Mouse (Mus musculus): Measurements from ENCODE around the gene Fam205a3. TPM values are rescaled to one million over a fixed set of nuclear protein-coding genes. Genes with fewer than 3 reads are reported as not detected.
"Not testable (repeated sequence)": the region's sequence is repeated elsewhere in the genome, so short reads cannot be mapped to it uniquely, and the experiment has no call there.

Fam205a3 gene
- total RNA-seq (2021) (not detected), polyA plus RNA-seq (2012; rRNA removed) (0.04 and 0.06 TPM in 2 replicates)
- long read RNA-seq: 0 reads

GRCm38 (mm10) chr4:42318034-42318433 lies at the start of gene Fam205a3:
Gene Fam205a3 (plus strand): TSS chr4:42318334.
- intact Hi-C loops (cut with DNase I); H3K27ac ChIP-seq; H3K4me1 ChIP-seq (ENCODE audit: control insufficient read depth, insufficient read depth, low read length); H3K9ac ChIP-seq (ENCODE audit: low read depth, low read length); H3K4me3 ChIP-seq; H3K79me2 ChIP-seq (replicated peaks; ENCODE audit: control insufficient read depth, insufficient read depth, low read length); DNase-seq; H3K36me3 ChIP-seq (ENCODE audit: control insufficient read depth, insufficient read depth, low read length); H3K27me3 ChIP-seq (ENCODE audit: control insufficient read depth, insufficient read depth, low read length): not testable (repeated sequence)
- WGBS: no CpG with 5 or more reads among the region's 1 CpGs

GRCm38 (mm10) chr4:42293967-42294366 lies 24.2 kb upstream of the Fam205a3 start, which contains the start of gene Gm21953:
Gene Gm21953 (plus strand): TSS chr4:42294267.
- H3K79me2 ChIP-seq (replicated peaks; ENCODE audit: control insufficient read depth, insufficient read depth, low read length); DNase-seq; H3K4me3 ChIP-seq; H3K27me3 ChIP-seq (ENCODE audit: control insufficient read depth, insufficient read depth, low read length); H3K27ac ChIP-seq; H3K4me1 ChIP-seq (ENCODE audit: control insufficient read depth, insufficient read depth, low read length); H3K36me3 ChIP-seq (ENCODE audit: control insufficient read depth, insufficient read depth, low read length); H3K9ac ChIP-seq (ENCODE audit: low read depth, low read length); intact Hi-C loops (cut with DNase I): not testable (repeated sequence)
- WGBS: no CpG with 5 or more reads among the region's 18 CpGs

Other genes starting within 250 kb of the Fam205a3 start
- gene Gm3893, start 227.1 kb upstream of the Fam205a3 start, total RNA-seq (2021): not detected
- gene Gm3893, start 227.1 kb upstream of the Fam205a3 start, polyA plus RNA-seq (2012; rRNA removed): not detected in 2 replicates
- gene Gm13304, start 203.5 kb upstream of the Fam205a3 start, total RNA-seq (2021): 10 to 100 TPM; 31.3 to 32.6 TPM
- not detected in 2 replicates for gene Gm13304, start 203.5 kb upstream of the Fam205a3 start, polyA plus RNA-seq (2012; rRNA removed)
- under 1 TPM in 1 of 2 experiments, not detected in 1; 0.86 TPM for gene Gm13306, start 164.9 kb upstream of the Fam205a3 start, total RNA-seq (2021)
- not detected in 2 replicates for gene Gm13306, start 164.9 kb upstream of the Fam205a3 start, polyA plus RNA-seq (2012; rRNA removed)
- gene Gm13305, start 149.7 kb upstream of the Fam205a3 start, total RNA-seq (2021): under 1 TPM; 0.70 to 0.97 TPM
- 0.55 and 1.1 TPM in 2 replicates for gene Gm13305, start 149.7 kb upstream of the Fam205a3 start, polyA plus RNA-seq (2012; rRNA removed)
- under 1 TPM; 0.23 to 0.26 TPM for gene Gm10600, start 77.7 kb upstream of the Fam205a3 start, total RNA-seq (2021)
- not detected in 2 replicates for gene Gm10600, start 77.7 kb upstream of the Fam205a3 start, polyA plus RNA-seq (2012; rRNA removed)
- not detected for gene Ccl21b, start 62.6 kb upstream of the Fam205a3 start, total RNA-seq (2021)
- 1.5 TPM in 1 of 2 replicates, not detected in the other for gene Ccl21b, start 62.6 kb upstream of the Fam205a3 start, polyA plus RNA-seq (2012; rRNA removed)
- gene Gm21953, start 24.1 kb upstream of the Fam205a3 start, total RNA-seq (2021): not detected
- gene Gm21953, start 24.1 kb upstream of the Fam205a3 start, polyA plus RNA-seq (2012; rRNA removed): not detected in 2 replicates
- not detected for gene Gm21586, start 121.0 kb downstream of the Fam205a3 start, total RNA-seq (2021)
- not detected in 2 replicates for gene Gm21586, start 121.0 kb downstream of the Fam205a3 start, polyA plus RNA-seq (2012; rRNA removed)
- gene Gm2163, start 148.4 kb downstream of the Fam205a3 start, total RNA-seq (2021): not detected
- gene Gm2163, start 148.4 kb downstream of the Fam205a3 start, polyA plus RNA-seq (2012; rRNA removed): 0.04 TPM in 1 of 2 replicates, not detected in the other
- not detected for gene Fam205a2, start 209.8 kb downstream of the Fam205a3 start, total RNA-seq (2021)
- 0.04 and 0.06 TPM in 2 replicates for gene Fam205a2, start 209.8 kb downstream of the Fam205a3 start, polyA plus RNA-seq (2012; rRNA removed)

All from heart, adult 2 months (tissue).